In genomic region chr1:143918949-143919348, GRCm38 (mm10) we compare ENCODE assay signal across 11 mouse cellular contexts.
A peak's percentile ranks its signal among the peaks of the same experiment; 100 is the strongest.
DNase-seq lines count a peak whose midpoint lies in the region; ATAC-seq and TF ChIP-seq lines count a peak whose summit lies in the region.
"Had no signal": no experiment of that assay in that cellular context is flagged by ENCODE, and none has a peak within 500 bp of the region (broad histone marks: within the 10 kb centered on the region; RNA-seq: fewer than 3 reads in every experiment).

No protein-coding gene starts in this region.

- TF ChIP-seq POLR2A in spleen, adult 2 months (IDR thresholded peaks at IDR 0.05; ENCODE audit: low read depth, low read length), result no peak

- 24% methylated on average over 5 of the region's 5 CpGs for WGBS in spleen, adult 2 months

- DNase-seq in heart, adult 11 months, result peak; percentile 90
- no peak for DNase-seq in heart, postnatal 10 days
- DNase-seq in B cell, adult 2 months, result peak; percentile 59 to 65
- DNase-seq in spleen, adult 2 months (ENCODE audit: low read depth in 1 of 2, low spot score in 2 of 2), result peak; percentile 31 to 45
- no peak for DNase-seq in testis, postnatal 10 days (ENCODE audit: low spot score)
- DNase-seq in c-Kit-positive CD71-positive TER-119-positive erythroid progenitor cells, embryonic 14.5 days (ENCODE audit: low spot score), result no peak
- no peak for DNase-seq in cerebellum, adult 18-20 months
- DNase-seq: kidney, adult 8-10 months; liver, embryonic 13.5 days had no signal

- H3K4me3 ChIP-seq in spleen, adult 2 months (ENCODE audit: extremely low read depth, insufficient read depth, insufficient read length), result no peak overlapping the region
- H3K4me3 ChIP-seq: embryonic facial prominence, embryonic 12.5 days; liver, embryonic 13.5 days had no signal

- H3K4me1 ChIP-seq in spleen, adult 2 months (ENCODE audit: control insufficient read depth, insufficient read depth, insufficient read length), result peaks cover 25% of the 10 kb centered on the region
- H3K4me1 ChIP-seq: embryonic facial prominence, embryonic 12.5 days; liver, embryonic 13.5 days had no signal

- H3K36me3 ChIP-seq in spleen, adult 2 months (ENCODE audit: control insufficient read depth, insufficient read depth, low read length), result no peaks in the 10 kb centered on the region
- H3K36me3 ChIP-seq: embryonic facial prominence, embryonic 12.5 days; liver, embryonic 13.5 days had no signal

- TF ChIP-seq CTCF in spleen, adult 2 months (IDR thresholded peaks at IDR 0.05; ENCODE audit: extremely low read depth, insufficient read depth, insufficient read length, insufficient replicate concordance), result no peak

- peak overlapping the region; percentile 79 for H3K27ac ChIP-seq in spleen, adult 2 months (ENCODE audit: insufficient read depth, low read length)
- H3K27ac ChIP-seq: embryonic facial prominence, embryonic 12.5 days; liver, embryonic 13.5 days had no signal

- H3K27me3 ChIP-seq in spleen, adult 2 months (ENCODE audit: control insufficient read depth, insufficient read depth, low read length), result no peaks in the 10 kb centered on the region
- H3K27me3 ChIP-seq: embryonic facial prominence, embryonic 12.5 days; liver, embryonic 13.5 days had no signal

- intact Hi-C loops in heart, postnatal 10 days (cut with DNase I), result no loop called here

- ATAC-seq in common myeloid progenitor, adult 5-6 weeks (replicated peaks; ENCODE audit: low read depth, poor library complexity, severe bottlenecking), result peak; percentile 40

Comparison
In these comparisons a context has a peak if more than half of its experiments do, and no peak if none do; other contexts are left out.
1. DNase-seq: peak in heart, adult 11 months (single experiment), B cell, adult 2 months (2 of 2) and spleen, adult 2 months (2 of 2); none in heart, postnatal 10 days (0 of 2), testis, postnatal 10 days (single experiment), c-Kit-positive CD71-positive TER-119-positive erythroid progenitor cells, embryonic 14.5 days (single experiment) and cerebellum, adult 18-20 months (0 of 2).